Mouse (Mus musculus): ENCODE measurements at regions not wholly inside any gene's neighbourhood (a gene's known extent, or its start where the extent isn't known, plus 50 kb on each side); places are given as distances from the start of the nearest gene placed in this dataset.

- no peak for DNase-seq (ENCODE audit: extremely low spot score, low spot score)
Observed at GRCm38 (mm10) chr9:104496220-104496619, 50.9 kb upstream of the Cpne4 start.

- DNase-seq (ENCODE audit: extremely low spot score, low spot score) = no peak
Observed at GRCm38 (mm10) chr9:104490696-104491095, 56.4 kb upstream of the Cpne4 start.

GRCm38 (mm10) chr9:104489383-104489782 is 57.7 kb upstream of the Cpne4 start:
- DNase-seq (ENCODE audit: extremely low spot score, low spot score) = no peak

GRCm38 (mm10) chr9:104482440-104482839 is 64.6 kb upstream of the Cpne4 start:
- DNase-seq (ENCODE audit: extremely low spot score, low spot score) = no peak

- no peak for DNase-seq (ENCODE audit: extremely low spot score, low spot score)
Observed at GRCm38 (mm10) chr9:104480683-104481082, 66.4 kb upstream of the Cpne4 start.

GRCm38 (mm10) chr9:104474831-104475230 is 72.3 kb upstream of the Cpne4 start:
- DNase-seq (ENCODE audit: extremely low spot score, low spot score) = no peak

- DNase-seq (ENCODE audit: extremely low spot score, low spot score) = no peak
Observed at GRCm38 (mm10) chr9:104467238-104467637, 79.8 kb upstream of the Cpne4 start.

- DNase-seq (ENCODE audit: extremely low spot score, low spot score) = no peak
Observed at GRCm38 (mm10) chr9:104463701-104464100, 83.4 kb upstream of the Cpne4 start.

- no peak for DNase-seq (ENCODE audit: extremely low spot score, low spot score)
Observed at GRCm38 (mm10) chr9:104460133-104460532, 87.0 kb upstream of the Cpne4 start.

GRCm38 (mm10) chr9:104457635-104458034 is 89.5 kb upstream of the Cpne4 start:
- no peak for DNase-seq (ENCODE audit: extremely low spot score, low spot score)

GRCm38 (mm10) chr9:104448577-104449165 is 98.4 kb upstream of the Cpne4 start:
- no peak for DNase-seq (ENCODE audit: extremely low spot score, low spot score)

GRCm38 (mm10) chr9:104444906-104445305 is 102.2 kb upstream of the Cpne4 start:
- peak; percentile 52 for DNase-seq (ENCODE audit: extremely low spot score, low spot score)

- no peak for DNase-seq (ENCODE audit: extremely low spot score, low spot score)
Observed at GRCm38 (mm10) chr9:104443236-104443635, 103.8 kb upstream of the Cpne4 start.

GRCm38 (mm10) chr9:104413021-104413420 is 75.5 kb upstream of the Acpp start:
- no peak for DNase-seq (ENCODE audit: extremely low spot score, low spot score)

- peak; percentile 60 for DNase-seq (ENCODE audit: extremely low spot score, low spot score)
Observed at GRCm38 (mm10) chr9:104410211-104410610, 72.7 kb upstream of the Acpp start.

- DNase-seq (ENCODE audit: extremely low spot score, low spot score) = peak; percentile 18
Observed at GRCm38 (mm10) chr9:104409381-104409780, 71.8 kb upstream of the Acpp start.

GRCm38 (mm10) chr9:104408571-104409294 is 71.2 kb upstream of the Acpp start:
- peak; percentile 60 for DNase-seq (ENCODE audit: extremely low spot score, low spot score)

- DNase-seq (ENCODE audit: extremely low spot score, low spot score) = peak; percentile 42
Observed at GRCm38 (mm10) chr9:104407559-104408376, 70.2 kb upstream of the Acpp start.

- no peak for DNase-seq (ENCODE audit: extremely low spot score, low spot score)
Observed at GRCm38 (mm10) chr9:104407011-104407410, 69.5 kb upstream of the Acpp start.

- no peak for DNase-seq (ENCODE audit: extremely low spot score, low spot score)
Observed at GRCm38 (mm10) chr9:104406491-104406890, 68.9 kb upstream of the Acpp start.

- DNase-seq (ENCODE audit: extremely low spot score, low spot score) = no peak
Observed at GRCm38 (mm10) chr9:104403863-104404262, 66.3 kb upstream of the Acpp start.

GRCm38 (mm10) chr9:104401673-104402072 is 64.1 kb upstream of the Acpp start:
- no peak for DNase-seq (ENCODE audit: extremely low spot score, low spot score)
